Mouse (Mus musculus): ENCODE data around the gene Elovl5.

Elovl5 gene

GRCm38 (mm10) chr9:77926911-77927310, 9.7 kb downstream of the Elovl5 start:
- intact Hi-C loops (cut with DNase I) = no loop called here

- intact Hi-C loops (cut with DNase I) = no loop called here
Measured at GRCm38 (mm10) chr9:77927431-77927830, 10.3 kb downstream of the Elovl5 start.

- intact Hi-C loops (cut with DNase I) = no loop called here
Measured at GRCm38 (mm10) chr9:77928769-77929168, 11.6 kb downstream of the Elovl5 start.

GRCm38 (mm10) chr9:77929296-77929695, 12.1 kb downstream of the Elovl5 start:
- intact Hi-C loops (cut with DNase I) = no loop called here

GRCm38 (mm10) chr9:77930036-77930859, 13.1 kb downstream of the Elovl5 start:
- intact Hi-C loops (cut with DNase I) = no loop called here

- intact Hi-C loops (cut with DNase I) = no loop called here
Measured at GRCm38 (mm10) chr9:77930860-77931184, 13.7 kb downstream of the Elovl5 start.

- intact Hi-C loops (cut with DNase I) = no loop called here
Measured at GRCm38 (mm10) chr9:77931740-77932139, 14.6 kb downstream of the Elovl5 start.

- intact Hi-C loops (cut with DNase I) = no loop called here
Measured at GRCm38 (mm10) chr9:77935818-77936611, 18.9 kb downstream of the Elovl5 start.

- intact Hi-C loops (cut with DNase I) = no loop called here
Measured at GRCm38 (mm10) chr9:77937875-77938274, 20.7 kb downstream of the Elovl5 start.

- intact Hi-C loops (cut with DNase I) = no loop called here
Measured at GRCm38 (mm10) chr9:77938761-77939553, 21.8 kb downstream of the Elovl5 start.

- intact Hi-C loops (cut with DNase I) = no loop called here
Measured at GRCm38 (mm10) chr9:77939554-77939920, 22.4 kb downstream of the Elovl5 start.

GRCm38 (mm10) chr9:77941058-77941457, 23.9 kb downstream of the Elovl5 start:
- intact Hi-C loops (cut with DNase I) = no loop called here

- intact Hi-C loops (cut with DNase I) = no loop called here
Measured at GRCm38 (mm10) chr9:77941836-77942235, 24.7 kb downstream of the Elovl5 start.

- intact Hi-C loops (cut with DNase I) = no loop called here
Measured at GRCm38 (mm10) chr9:77942411-77942810, 25.2 kb downstream of the Elovl5 start.

- intact Hi-C loops (cut with DNase I) = no loop called here
Measured at GRCm38 (mm10) chr9:77943316-77943715, 26.2 kb downstream of the Elovl5 start.

GRCm38 (mm10) chr9:77944195-77944594, 27.0 kb downstream of the Elovl5 start:
- intact Hi-C loops (cut with DNase I) = no loop called here

GRCm38 (mm10) chr9:77945792-77946666, 28.9 kb downstream of the Elovl5 start:
- intact Hi-C loops (cut with DNase I) = no loop called here

- intact Hi-C loops (cut with DNase I) = no loop called here
Measured at GRCm38 (mm10) chr9:77948214-77948613, 31.1 kb downstream of the Elovl5 start.

GRCm38 (mm10) chr9:77949753-77950268, 32.6 kb downstream of the Elovl5 start:
- intact Hi-C loops (cut with DNase I) = no loop called here

GRCm38 (mm10) chr9:77950841-77951475, 33.8 kb downstream of the Elovl5 start:
- intact Hi-C loops (cut with DNase I) = no loop called here
